Mouse (Mus musculus): ENCODE data around the gene Il18bp.
"Not testable (repeated sequence)": the region's sequence is repeated elsewhere in the genome, so short reads cannot be mapped to it uniquely, and the experiment has no call there.

Gene Il18bp

DNA sequence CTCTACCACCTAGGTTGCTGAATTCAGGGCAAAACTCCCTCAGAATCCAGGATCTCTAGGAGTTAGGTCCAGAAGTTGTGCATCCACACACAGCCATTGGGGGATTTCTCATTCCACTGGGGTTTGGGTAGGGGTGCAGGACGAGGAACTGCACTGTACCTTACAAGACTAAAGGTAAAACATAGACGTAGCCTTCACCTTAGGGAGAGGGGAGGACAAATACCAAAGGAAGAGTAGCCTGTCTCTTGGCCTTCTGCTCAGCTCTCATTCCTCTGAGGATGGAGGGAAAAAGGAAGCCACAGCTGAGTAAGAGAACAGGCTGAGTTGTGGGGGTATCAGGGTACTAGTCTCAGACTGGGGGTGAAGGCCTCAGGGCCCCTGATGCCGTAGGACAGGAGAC, at the start of gene Il18bp:
Il18bp (minus strand) TSS at position 101 of the 400 bp plus-strand sequence.
- DNase-seq = no peak

DNA sequence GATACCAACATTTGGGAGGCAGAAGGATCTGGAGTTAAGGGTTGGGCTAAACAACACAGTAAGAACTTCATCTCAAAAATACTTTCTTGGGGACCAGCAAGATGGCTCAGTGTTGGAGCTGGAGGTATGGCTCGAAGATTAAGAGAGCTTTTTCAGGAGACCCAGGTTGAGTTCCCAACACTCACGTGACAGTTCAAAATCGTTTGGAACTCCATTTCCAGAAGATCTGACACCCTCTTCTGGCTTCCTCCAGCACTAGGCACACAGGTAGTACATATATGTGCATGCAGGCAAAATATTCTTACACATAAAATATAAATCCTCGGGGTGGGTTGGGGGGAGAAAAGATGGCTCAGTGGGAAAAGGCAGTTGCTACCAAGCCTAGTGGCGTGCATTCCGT, 47.9 kb upstream of the Il18bp start:
- DNase-seq = no peak

DNA sequence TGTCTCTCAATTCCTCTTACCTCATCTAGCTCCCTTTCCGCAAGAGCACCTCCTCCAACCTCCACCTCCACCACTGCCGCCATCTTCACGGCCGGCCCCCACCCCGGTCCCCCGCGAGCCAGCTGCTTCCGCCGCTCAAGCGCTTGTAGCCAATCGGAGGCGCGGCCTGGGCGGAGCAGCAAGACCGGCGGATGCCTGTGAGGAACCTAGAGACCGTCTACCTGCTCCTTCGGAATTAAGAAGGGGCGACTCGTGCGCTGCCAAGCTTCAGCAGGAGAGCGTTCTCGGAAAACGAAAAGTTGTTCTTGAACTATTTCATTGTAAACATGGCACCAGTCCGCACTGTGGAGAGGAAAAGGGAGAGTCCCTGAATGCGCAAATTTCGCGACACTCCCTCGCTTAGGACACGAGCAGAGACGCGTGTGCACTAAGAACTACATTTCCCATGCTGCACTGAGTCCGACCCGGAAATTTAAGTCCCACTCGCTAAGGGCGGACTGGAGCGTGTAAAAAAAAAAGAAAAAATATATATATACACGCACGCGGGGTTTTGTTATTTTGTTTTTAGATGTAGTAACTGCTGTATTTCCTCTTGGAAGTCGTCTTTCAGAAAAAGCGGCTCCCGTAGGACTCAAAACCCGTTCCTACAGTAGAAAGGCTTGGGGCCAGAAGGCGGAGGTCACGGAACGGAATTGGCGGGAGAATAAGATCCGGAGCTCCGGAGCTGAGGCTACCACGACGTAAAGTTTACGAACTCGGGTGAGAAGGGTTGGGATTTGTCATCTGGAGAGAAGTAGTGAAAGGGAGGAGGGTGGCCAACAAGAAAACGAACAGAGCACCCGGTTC, 46.8 kb upstream of the Il18bp start, which contains the start of the genes Rnf121, Xndc1 and Xntrpc:
Rnf121 (minus strand) TSS at position 424 of the 846 bp plus-strand sequence.
Xndc1 (plus strand) TSS at position 466 of the 846 bp plus-strand sequence.
Xntrpc (plus strand) TSS at position 668 of the 846 bp plus-strand sequence.
- DNase-seq = peak; percentile 87

DNA sequence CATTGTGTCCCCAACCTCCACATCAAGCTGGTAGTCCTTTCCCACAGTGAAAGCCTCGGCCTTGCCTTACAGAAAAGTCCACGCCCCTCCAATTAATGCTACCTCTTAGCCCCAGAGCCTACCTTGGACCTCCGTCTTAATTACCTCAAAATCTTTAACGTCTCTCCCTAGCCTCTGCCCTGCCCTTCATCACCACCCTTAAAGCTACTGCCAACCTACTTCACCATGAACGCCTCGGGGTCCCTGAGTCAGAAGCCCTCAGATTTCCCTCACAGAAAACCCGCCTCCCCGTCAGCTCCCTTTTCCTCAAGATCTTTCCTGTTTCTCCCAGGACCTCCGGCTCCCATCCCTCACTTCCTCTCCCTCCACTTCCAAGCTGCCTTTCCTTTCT, 46.2 kb upstream of the Il18bp start:
- no peak for DNase-seq

DNA sequence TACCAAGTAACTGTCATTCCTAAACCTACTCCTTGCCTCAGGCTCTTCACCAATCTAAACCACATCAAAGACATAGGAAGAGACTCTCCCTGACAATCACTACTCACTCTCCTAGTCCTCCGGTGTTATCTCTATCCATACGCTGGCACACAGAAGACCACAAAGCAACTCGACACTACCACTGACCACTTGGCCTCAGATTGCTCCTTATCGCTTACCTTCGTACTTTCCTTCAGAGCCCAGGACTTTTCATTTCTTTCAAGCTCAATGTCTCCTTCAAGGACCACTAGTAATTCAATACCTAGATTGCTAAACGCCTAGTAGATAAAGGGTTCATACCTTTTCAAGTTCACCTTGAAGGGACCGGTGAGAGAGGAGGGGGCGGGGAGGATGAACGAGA, 45.4 kb upstream of the Il18bp start:
- no peak for DNase-seq

DNA sequence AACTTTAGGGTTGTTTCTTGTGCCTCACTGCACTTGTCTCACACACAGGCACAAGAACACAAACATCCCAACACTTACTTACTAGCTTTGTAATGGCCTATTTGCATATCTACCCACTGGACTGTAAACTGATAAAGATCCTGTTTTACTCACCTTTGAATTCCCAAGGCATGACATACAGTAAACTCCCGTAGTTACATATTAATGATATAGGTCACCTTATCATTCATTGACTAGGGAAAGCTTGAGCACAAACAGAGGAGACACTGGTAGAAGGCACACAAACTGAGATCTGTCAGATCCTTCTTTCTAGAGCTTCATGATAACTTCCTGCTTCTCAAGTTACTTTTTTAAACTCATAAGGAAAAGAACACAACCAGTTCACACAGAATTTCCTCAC, 43.7 kb upstream of the Il18bp start:
- no peak for DNase-seq

DNA sequence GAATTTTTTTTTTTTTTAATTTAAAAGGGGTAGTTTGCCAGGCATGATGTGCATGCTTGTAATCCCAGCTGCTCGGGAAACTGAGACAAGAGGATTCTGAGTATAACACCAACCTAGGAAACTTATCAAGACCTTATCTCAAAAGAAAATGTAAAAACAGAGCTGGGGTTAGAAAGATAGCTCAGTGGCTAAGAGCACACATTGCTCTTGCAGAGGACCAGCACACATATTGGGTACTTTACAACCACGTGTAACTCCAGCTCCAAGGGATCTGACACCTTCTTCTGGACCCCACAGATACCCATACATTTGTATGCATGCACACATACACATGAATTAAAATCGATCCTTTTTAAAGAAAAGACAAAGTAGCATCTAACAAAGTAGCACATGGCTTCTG, 42.9 kb upstream of the Il18bp start:
- DNase-seq = no peak

DNA sequence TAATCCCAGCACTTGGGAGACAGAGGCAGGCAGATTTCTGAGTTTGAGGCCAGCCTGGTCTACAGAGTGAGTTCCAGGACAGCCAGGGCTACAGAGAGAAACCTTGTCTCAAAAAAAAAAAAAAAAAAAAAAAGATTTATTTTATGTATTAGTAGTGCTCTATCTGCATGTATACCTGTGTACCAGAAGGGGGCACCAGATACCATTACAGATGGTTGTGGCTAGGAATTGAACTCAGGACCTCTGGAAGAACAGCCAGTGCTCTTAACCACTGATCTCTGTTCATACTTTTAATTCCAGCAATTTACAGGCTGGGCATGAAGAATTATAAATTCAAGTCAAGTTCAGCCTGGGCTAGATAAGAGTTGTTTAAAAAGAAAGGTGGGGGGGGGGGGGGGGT, 30.0 kb upstream of the Il18bp start:
- not testable (repeated sequence) for DNase-seq

DNA sequence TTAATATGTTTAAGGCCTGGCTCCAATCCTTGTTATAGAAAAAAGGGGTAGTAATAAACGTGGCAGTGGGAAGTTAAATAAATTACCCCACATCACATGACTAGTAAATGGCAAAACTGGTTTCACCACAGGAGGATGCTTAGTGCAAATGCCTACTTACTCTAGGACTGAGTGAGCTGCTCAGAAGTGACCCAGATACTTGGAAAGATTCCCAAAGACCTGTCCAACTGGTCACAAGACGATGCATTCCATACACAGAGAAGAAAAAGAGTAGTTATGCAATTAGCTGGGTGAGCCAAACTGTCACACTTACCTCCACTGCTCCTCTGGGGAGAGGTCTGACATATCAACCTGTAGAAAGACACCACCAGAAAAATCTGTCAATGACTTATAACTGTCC, 23.8 kb upstream of the Il18bp start:
- DNase-seq = no peak

DNA sequence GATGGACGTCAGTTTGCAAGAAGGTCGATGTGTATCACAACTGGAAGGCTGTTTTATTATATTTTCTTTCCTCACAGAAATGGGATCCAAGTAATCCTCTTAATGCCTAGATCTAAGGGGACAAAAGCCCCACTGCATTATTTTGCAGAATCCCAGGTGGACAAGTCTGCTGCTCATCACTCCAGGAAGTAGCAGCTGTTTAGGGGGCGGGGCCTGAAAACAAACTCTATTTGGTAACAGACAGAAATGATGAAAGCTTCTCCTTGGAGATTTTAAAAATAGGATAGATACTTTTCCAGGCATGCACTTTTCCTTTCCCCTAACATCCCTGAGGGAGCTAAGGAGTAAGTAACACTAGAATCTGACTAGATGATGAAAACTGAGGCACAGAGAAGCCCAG, 18.8 kb upstream of the Il18bp start:
- DNase-seq = no peak

DNA sequence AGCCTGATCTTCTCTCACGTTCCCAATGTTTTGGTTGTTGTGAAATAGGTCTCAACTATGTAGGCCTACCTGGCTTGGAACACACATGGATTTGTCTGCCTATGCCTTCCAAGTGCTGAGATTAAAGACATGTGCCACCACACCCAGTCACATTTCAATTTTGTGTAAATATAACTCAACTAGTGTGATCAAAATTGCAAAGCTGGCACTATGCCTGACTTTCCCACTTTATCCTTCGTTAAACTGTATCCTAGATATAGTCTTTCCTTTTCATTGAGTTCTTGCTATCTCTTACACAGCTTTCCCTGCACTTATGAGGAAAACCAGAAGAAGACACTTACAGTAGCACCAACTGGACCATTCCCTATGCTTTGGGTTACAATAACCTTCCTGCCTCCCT, 17.0 kb upstream of the Il18bp start:
- DNase-seq = no peak

DNA sequence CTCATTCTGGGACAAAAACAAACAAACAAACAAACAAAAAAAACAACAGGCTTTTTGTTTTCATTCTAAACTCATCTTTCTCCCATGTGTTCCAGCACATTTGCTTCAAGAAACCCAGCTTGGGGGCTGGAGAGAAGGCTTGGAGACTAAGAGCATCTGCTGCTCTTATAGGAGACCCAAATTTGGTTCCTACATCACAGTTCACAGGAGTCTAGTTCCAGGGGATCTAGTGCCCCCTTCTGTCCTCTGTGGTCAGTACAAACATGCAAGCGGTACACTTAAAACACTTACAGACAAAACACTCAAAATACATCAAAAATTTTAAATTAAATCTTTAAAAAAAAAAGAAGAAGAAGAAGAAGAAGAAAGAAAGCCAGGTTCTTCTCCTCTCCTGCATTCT, 16.4 kb upstream of the Il18bp start:
- DNase-seq = no peak

DNA sequence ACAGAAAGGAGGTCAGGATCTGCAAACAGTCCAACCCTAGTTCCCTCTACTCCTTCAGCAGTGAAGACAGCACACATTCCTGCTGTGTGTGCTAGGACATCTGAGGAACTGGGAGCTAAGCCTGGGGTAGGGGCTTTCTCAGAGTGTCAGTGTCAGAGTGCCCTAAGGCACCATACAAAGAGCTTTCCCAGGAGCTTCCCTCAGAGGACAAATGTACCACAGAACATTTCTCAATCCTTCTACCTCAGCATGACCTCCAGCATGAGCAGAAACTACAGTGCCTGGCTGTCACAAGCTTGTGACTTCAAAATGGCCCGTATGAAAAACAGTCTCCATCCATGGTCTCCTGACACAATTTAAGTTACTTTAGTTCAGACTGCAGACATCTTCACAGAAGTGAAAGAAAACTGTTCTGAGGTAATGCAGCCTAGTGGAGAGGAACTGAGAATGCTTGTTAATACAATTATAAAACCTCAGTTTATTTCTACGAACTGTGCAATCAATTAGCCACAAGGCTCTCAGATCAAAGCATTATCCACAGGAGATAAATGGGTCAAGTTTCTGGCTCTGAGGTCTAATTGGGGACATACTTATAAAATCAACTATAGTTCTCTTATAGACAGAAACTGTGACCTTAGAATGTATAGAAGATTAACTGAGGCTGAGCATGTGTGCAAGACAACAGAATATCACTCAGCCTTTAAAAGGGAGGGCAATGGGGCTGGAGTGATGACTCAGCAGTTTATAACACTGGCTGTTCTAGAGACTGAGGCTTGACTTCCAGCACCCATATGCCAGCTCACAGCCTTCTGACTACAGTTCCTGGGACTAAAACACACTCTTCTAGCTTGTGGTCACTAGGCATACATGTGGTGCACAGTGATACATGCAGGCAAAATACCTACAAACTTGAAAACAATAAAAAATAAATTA, 7.0 kb upstream of the Il18bp start:
- no peak for DNase-seq

DNA sequence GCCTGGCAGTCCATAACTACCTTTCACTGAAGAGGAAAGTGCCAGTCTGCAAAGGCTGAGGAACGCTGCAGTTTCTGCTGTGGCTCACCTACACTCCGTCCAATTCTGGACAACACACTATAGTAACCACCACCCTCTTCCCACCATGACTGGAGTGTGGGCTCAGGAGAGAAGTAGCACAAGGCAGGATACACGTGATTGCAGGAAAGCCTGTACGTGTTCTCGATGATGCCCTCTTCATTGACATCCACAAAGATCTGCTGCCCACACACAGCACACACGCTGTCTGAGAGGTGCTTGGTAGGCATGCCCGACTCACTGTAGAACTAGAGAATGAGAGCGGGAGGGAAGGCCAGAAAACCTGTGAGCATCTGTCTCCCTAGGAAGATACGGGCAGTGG, 5.3 kb upstream of the Il18bp start:
- no peak for DNase-seq

DNA sequence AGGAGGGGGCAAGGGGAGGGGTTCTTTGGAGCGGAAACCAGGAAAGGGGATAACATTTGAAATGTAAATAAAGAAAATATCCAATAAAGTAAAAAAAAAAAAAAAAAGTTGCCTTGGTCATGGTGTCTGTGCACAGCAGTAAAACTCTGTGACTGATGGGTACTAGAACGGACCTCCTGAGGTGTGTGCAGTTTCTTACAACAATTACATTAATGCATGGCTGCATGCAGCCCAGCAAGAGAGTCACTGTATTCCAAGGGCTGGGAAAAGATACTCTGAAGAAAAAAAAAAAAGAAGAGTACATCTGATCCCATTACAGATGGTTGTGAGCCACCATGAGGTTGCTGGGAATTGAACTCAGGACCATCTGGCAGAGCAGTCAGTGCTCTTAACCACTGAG, 2.4 kb upstream of the Il18bp start:
- DNase-seq = not testable (repeated sequence)

DNA sequence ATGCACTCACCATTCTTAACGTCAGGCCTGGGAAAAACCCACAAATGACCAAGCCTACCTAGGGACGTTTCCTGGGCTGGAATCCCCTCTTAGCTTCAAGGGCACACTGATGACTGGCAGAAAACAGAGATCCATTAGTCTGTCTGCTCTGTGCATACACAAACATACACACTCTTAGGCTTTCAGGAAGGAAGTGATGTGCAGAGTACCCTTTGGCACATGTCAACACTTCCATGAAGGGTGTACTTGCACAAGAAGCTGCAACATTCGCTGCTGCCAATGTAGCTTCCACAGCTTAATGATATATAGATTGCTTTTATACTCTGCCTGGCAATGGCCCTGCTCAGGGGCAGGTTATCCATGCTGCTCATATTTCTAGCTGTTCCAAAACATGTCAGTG, 872 bp upstream of the Il18bp start:
- no peak for DNase-seq

DNA sequence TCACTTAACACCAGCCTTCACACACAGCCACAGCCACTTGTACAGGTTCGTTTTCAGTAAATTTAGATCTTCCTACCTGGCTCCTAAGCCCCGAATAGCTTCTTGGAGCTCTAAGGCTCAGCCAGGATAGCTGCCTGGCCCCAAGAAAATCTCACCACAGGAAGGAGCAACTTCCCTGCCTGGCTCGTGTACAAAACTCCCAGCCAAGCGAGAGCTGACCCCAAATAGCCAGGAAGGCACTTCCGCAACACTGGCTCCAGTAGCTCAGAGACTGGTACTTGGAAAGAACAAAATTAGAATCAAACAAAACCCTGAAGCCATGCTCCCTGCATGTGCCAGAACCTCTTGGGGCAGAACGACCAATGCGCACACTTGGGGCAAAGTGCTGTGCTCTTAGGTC, 456 bp downstream of the Il18bp start:
- DNase-seq = no peak

DNA sequence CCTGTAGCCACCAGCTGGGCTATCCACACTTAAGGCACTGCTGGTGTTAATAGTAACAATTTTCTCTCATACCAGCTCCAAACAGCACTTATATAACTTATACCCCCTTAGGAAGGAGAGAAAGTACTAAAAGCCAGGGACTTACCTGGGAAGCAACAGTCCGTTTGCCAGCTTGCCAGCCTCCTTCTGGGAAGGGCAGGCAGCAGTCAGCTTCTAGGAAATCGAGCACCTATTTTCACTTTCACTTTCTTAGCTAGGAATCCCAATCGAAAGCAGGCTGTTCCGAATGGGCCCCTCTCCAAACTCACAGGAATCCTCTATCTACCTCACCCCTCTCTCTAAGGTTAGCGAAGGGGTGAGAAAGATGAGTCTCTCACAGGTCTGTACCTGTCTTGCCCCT, 1.0 kb downstream of the Il18bp start:
- DNase-seq = no peak

DNA sequence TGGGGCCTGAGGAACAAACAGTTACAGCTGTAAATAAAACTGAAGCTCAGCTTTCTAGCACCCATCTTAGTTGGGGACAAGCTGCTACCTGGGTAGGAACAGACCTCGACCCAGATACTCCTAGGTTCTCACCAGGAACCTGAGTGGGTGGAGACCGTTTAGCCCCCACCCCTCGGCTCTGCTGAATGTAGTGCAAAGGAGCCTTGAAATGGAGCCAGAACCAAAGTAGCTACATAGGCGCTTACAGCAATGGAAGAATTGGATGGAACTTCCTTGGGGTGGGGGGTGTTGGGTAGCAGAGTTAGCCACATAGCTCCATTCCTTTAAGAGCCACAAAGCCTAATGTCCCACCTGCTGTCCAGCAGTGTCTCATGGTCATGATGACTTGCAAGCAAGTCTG, 1.6 kb downstream of the Il18bp start:
- DNase-seq = no peak

DNA sequence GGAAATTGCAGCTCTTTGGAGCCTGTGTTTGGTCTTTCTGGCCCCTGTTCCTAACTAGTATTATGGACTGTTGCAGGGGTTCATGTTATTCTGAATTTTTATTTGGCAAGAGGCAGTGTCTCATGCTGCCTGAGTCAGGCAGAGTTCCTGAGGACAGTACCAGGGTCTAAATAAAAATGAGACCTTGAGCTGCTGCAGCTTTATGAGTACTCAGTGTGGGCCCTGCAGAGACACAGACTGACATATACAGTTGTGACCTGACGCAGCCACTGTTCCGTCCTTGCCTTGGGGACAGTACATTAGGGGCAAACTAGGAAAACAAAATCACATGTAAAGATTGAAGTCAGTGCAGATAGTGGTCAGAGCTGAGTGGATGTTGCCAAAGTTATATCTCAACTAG, 3.5 kb downstream of the Il18bp start:
- no peak for DNase-seq

DNA sequence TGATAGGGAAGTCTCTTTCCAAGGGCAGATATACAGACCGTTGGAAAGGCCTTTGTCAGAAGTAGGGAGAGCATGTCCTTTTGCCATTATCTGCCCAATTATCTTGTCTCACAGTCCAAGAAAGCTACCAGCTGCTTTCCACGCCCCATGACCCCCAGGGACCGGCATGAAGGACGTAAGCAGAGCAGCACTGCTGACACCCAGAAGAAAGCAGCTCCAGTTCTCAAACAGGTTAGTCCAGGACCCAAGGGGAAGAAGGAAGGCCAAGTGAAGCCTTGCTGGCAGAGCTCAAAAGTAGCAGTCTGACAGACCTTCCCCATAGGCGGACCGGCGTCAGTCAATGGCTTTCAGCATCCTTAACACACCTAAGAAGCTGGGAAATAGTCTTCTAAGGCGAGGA, 5.1 kb downstream of the Il18bp start:
- no peak for DNase-seq

DNA sequence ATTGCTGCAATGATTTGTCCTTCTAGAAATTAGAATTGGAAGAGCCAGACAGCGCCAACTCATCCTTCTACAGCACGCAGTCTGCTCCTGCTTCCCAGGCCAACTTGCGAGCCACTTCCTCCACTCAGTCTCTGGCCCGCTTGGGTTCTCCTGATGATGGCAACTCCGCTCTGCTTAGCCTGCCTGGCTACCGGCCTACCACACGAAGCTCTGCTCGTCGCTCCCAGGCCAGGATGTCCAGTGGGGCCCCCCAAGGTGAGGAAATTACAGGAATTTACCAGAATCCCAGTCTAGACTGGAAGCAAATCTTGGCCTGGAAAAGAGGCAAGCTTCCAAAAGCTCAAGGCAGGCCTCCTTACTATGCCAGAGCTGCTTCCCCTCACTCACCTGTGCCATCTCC, 6.6 kb downstream of the Il18bp start:
- DNase-seq = peak; percentile 35

DNA sequence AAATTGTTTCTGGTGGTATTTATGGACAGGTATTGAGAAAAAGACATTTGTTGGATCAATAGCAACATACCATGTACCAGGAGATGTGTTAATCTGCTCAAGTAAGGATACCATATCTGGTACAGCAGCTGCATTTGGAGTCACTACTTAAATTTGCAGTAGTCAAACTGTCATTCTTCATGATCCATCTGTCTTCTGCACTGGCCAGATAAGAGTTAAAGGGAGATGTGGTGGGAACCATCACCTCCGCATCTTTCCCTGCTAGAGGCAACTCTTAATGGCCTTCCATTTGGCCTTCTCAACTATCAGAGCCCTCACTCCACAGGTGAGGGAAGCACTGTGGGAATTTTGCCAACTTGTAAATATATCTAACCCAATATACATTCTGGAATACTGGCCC, 12.0 kb downstream of the Il18bp start:
- no peak for DNase-seq

Measured in cerebellum, adult 11 months (tissue).